Mouse (Mus musculus) B cell, adult 2 months (primary cell): Measurements from ENCODE around the gene Lrp1.

ENCODE experiments used
- DNase-seq, 2 experiments: peaks; one replicate each; pipeline ENCODE4 v3.0.0; 2022

Gene Lrp1

DNA sequence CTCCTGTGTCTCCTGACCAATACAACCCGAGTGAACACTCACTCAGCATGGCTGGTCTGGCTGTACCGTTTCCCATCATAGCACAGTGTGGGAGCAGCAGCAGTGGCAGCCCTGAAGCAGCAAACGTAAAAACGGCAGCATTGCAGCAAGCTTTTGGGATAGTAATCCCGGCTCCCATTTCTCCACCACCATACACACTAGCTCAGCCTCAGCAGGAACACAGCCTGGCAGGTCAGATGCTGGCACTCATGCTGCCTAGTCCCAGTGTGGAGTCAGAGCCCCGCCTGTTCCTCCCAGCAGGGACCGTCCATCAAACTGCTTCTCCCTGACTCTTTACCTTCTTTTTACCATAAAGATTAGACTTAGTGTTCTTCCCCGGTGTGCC is 129.8 kb downstream of the Lrp1 start:
- no peak for DNase-seq

DNA sequence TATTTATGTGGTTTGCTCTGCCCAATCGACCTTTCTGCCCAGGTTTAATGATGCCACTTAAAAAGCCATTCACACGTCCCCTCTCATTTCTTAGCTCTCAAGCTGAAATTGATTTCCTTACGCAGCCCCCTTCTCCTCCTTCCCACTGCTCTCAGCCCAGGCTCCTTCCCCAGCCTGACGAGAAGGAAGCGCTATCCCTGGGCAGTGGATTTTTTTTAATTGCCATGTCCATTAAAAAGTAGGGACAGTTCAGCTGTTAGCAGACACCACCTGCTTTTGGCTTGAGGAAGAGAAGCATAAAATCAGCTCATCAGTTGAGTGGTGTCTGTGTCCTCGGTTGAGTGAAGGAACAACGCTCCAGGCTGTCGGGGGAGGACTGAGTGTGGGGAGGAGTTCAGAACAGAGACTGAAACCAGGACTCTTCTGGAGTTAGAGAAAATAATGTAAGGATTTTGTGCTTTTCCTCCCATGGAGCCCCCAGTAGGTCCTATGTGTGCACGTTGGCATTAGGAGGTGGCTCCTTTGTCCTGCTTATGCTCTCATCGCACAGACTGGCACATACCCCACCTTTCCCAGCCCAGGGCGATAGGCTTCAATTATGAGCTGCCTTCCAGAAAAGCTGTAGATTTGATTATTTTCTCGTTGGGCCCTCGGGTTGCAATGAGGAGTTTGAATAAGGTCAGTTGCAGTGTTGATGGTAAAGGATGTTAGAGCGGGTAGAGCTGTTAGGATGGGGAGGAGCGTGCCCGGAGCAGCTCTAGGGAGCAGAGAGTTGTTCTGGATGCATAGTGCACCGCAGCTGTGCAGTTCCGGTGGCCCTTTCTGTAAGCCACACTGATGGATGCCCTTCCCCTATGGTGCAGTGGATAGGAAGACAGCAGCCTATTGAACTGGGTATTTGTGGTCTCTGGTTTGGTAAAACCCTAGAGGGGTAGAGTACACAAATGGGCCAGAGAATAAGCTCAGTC is 130.5 kb downstream of the Lrp1 start:
- DNase-seq, result no peak

DNA sequence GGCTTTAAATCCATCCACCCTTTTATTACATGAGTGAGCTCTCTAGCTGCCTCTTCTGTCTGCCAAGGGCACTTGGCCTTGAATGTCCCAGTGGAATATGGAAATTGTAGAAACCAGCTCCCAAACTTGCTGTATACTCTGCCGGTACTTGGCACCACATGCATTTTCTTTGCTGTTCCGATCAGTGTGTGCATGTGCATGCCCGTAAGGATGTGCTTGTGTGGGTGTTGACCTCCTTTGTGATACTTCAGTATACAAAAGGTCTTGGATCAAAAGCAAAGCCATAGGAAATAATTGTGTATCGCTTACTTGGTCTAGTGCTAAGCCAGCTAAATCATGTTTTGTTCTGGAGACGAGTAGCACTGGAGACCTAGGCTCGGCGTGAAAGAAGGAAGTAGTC is 132.1 kb downstream of the Lrp1 start:
- DNase-seq, result no peak
